Mouse (Mus musculus) gastrocnemius, adult 2 months (tissue): Measurements from ENCODE around the gene Madcam1. TPM values are rescaled to one million over a fixed set of nuclear protein-coding genes. Genes with fewer than 3 reads are reported as not detected.

Experiments
- DNase-seq: peaks from one replicate; pipeline ENCODE4 v3.0.0; 2022
- H3K27ac ChIP-seq: fragments of 200-600 bp; 2 replicates; pipeline ENCODE4 v1.8.1; 2022; ENCODE audit warnings: mild to moderate bottlenecking
- H3K4me3 ChIP-seq: fragments of 200-600 bp; 2 replicates; pipeline ENCODE4 v1.8.1; 2022; ENCODE audit warnings: mild to moderate bottlenecking, moderate library complexity
- CTCF ChIP-seq: fragments of 200-600 bp; IDR thresholded peaks from 2 replicates; pipeline ENCODE4 v1.8.1; 2022; ENCODE audit warnings: antibody characterized with exemption, mild to moderate bottlenecking, moderate library complexity
- intact Hi-C: fragments of 180-260 bp; cut with DNase I; formaldehyde crosslinking; loops from one replicate; pipeline ENCODE4 v1.15.1; 2025
- total RNA-seq, 2 experiments: library from RNA; stranded (reverse); gene quantifications; 2 replicates each; pipeline ENCODE4 v1.2.3; 2021

Gene Madcam1
- total RNA-seq, 2 experiments from 2014 or later, result not detected

DNA sequence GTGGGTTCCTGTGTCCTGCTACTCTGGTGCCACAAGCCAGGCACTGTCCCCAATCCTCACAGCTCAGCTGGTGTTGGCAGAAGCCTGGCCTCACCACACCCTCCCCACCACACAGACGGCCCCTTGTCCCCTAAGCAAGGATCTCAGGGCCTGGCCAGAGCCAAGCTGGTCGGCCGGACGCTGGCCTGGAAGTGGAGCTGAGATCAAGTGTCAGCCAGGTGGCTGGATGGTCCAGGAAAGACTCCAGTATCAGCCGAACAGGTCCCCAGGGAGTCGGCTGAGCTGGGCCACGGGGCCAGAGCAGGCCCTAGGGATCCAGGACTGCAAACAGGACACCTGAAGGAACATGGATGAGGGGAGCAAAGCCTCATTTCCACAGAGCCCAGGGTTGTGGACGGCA is 18.6 kb upstream of the Madcam1 start, which contains the start of gene Odf3l2:
Gene Odf3l2 (minus strand): TSS at position 28 of the 400 bp plus-strand sequence.
- Histone ChIP-seq H3K27ac (peak within 1 kb of the TSS; percentile 88), H3K4me3 (peak within 1 kb of the TSS; percentile 68)
- peak; percentile 92 for DNase-seq
- intact Hi-C loops, result loop anchor here (5.0 kb wide), 1 partner anchor 33 kb away; the partner anchor contains the start of gene C2cd4c
- TF ChIP-seq CTCF, result no peak

- Histone ChIP-seq H3K27ac (no peak overlapping the region), H3K4me3 (no peak overlapping the region)
- intact Hi-C loops, result loop anchor here (1.0 to 5.0 kb wide), 2 partner anchors 37 to 53 kb away; partner anchors contain the start of gene C2cd4c
- peak; percentile 90 for TF ChIP-seq CTCF
- DNase-seq, result peak; percentile 83
Measured at GRCm38 (mm10) chr10:79649070-79649751, 15.1 kb upstream of the Madcam1 start.

DNA sequence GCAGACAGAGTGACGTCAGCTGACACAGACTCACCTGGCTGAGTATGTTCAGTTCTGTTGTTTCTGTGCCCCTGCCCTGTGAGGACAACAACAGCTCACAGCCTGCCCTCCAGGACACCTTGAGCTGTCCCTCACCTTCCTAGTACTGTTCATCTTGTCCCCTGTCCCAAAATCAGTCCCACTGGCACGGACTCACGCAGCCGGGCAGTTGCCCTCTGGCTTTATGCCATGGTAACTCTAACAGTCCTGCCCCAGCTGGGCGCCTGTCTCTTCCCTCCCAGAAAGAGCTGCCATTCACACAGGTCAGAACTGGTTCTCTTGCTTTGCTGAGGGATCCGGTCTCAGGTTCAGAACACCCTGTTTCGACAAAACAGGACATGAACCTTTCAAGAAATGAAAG is 11.6 kb upstream of the Madcam1 start:
- no peak for TF ChIP-seq CTCF
- peak; percentile 75 for DNase-seq
- no peak overlapping the region for H3K4me3 ChIP-seq
- peak overlapping the region; percentile 73 for H3K27ac ChIP-seq
- intact Hi-C loops, result no loop called here

DNA sequence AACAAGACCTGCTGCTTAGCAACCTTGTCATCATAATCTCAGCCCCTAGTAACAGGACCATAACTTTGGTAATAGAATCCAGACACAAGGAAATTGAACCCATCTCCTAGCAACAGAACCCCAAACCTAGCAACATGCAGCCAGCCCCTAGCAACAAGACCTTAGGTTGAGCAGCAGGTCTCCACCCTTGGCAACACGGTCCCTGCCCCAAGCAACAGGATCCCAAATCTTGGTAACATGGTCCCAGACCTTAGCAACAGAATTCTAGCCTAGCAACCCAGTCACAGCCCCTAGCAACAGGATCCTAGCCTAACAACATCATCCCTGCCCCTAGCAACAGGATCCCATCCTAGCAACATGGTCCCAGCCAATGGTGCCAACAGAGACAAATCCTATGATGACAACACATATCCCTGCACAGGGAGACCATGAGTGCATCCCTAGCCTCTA is 9.4 kb upstream of the Madcam1 start:
- no peak for DNase-seq
- Histone ChIP-seq H3K27ac (no peak overlapping the region), H3K4me3 (no peak overlapping the region)
- intact Hi-C loops, result no loop called here
- TF ChIP-seq CTCF, result no peak

- TF ChIP-seq CTCF, result peak; percentile 20; the same call in 1 of the 2 replicates
- Histone ChIP-seq H3K27ac (no peak overlapping the region), H3K4me3 (no peak overlapping the region)
- DNase-seq, result no peak
- intact Hi-C loops, result no loop called here
Measured at GRCm38 (mm10) chr10:79658829-79659228, 5.5 kb upstream of the Madcam1 start.

- TF ChIP-seq CTCF, result peak; percentile 24; the same call in 1 of the 2 replicates
- intact Hi-C loops, result no loop called here
- Histone ChIP-seq H3K27ac (no peak overlapping the region), H3K4me3 (no peak overlapping the region)
- no peak for DNase-seq
Measured at GRCm38 (mm10) chr10:79660298-79660697, 4.1 kb upstream of the Madcam1 start.

DNA sequence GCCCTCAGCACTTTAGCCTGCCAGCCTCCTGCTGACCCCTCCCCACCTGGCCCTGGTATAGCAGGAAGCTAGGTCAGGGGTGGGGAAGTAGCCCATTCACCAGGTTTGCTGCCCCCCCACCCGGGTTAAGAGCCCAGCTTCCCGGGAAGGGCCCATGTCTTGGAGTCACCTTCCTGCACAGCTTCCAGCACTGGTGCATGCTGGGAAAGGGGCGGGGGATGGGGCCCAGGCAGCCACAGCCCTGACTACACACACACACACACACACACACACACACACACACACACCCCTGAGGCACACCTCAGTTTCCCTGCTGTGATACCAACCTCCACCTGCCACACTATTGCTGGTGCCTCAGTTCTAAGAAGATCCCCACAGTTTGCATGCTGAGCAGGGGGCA is 2.5 kb upstream of the Madcam1 start:
- TF ChIP-seq CTCF, result no peak
- Histone ChIP-seq H3K4me3 (no peak overlapping the region), H3K27ac (no peak overlapping the region)
- DNase-seq, result no peak
- intact Hi-C loops, result no loop called here

- Histone ChIP-seq H3K27ac (no peak overlapping the region), H3K4me3 (no peak overlapping the region)
- intact Hi-C loops, result no loop called here
- TF ChIP-seq CTCF, result no peak
- no peak for DNase-seq
Measured at GRCm38 (mm10) chr10:79665051-79665450, 692 bp downstream of the Madcam1 start.

DNA sequence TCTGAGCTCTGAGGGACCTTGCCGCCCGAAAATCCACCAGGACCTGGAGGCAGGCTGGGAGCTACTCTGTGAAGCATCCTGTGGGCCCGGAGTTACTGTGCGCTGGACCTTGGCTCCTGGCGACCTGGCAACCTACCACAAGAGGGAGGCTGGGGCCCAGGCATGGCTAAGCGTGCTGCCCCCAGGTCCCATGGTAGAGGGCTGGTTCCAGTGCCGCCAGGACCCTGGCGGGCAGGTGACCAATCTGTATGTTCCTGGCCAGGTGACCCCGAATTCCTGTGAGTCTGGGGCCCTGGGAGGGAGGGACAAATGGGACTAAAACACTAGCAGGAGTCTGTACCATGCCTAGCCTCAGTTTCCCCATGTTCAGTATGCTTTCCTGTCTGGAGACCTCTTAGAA is 2.1 kb downstream of the Madcam1 start:
- Histone ChIP-seq H3K4me3 (no peak overlapping the region), H3K27ac (no peak overlapping the region)
- intact Hi-C loops, result no loop called here
- TF ChIP-seq CTCF, result no peak
- DNase-seq, result no peak

DNA sequence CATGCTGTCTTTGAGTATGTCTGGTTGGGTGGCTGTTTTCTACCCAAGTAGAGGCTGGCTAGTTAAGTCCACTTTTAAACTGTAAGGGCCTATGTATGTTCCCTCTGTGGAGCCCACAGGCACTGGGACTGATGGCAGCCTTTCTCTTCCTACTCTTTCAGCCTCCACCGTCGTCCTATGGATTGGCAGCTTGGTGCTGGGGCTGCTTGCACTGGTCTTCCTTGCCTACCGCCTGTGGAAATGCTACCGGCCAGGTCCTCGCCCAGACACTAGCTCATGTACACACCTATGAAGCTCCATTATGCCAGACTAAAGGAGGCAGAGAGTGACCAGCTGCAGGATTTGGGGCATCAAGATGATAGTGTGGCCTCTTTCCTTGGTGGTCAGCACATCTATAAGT is 3.7 kb downstream of the Madcam1 start:
- TF ChIP-seq CTCF, result no peak
- Histone ChIP-seq H3K4me3 (no peak overlapping the region), H3K27ac (no peak overlapping the region)
- no peak for DNase-seq
- intact Hi-C loops, result loop anchor here (2.0 kb wide), 1 partner anchor 73 kb away; no protein-coding TSS in a partner anchor

- intact Hi-C loops, result loop anchor here (2.0 kb wide), 1 partner anchor 74 kb away; no protein-coding TSS in a partner anchor
- peak within 1 kb of the TSS; percentile 93 for H3K27ac ChIP-seq
- DNase-seq, result peak; percentile 92
- peak within 1 kb of the TSS; percentile 86 for H3K4me3 ChIP-seq
- peak; percentile 96 for TF ChIP-seq CTCF
Measured at GRCm38 (mm10) chr10:79668771-79669575, 4.6 kb downstream of the Madcam1 start, which contains the start of gene Tpgs1. TSS of gene Tpgs1 (plus strand) at chr10:79669369.

DNA sequence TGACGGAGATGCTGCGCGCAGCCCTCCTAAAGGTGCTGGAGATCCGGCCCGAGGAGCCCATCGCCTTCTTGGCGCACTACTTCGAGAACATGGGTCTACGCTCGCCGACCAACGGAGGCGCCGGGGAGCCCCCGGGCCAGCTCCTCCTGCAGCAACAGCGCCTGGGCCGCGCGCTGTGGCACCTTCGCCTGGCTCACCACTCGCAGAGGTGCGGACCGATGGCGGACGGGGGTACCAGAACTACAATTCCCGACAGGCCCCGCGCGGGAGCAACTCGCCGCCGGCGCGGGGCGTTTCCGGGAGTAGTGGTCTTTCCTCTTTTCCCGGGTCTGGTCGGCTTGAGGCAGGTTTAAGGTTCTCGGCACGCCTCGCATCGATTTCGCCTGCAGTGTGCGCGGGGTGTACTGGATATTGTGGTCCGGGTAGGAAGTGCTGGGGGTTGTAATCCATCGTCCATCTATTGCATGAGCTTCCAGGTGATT is 5.3 kb downstream of the Madcam1 start:
- Histone ChIP-seq H3K27ac (peak overlapping the region; percentile 93), H3K4me3 (peak overlapping the region; percentile 86)
- peak; percentile 83 for DNase-seq
- no peak for TF ChIP-seq CTCF
- intact Hi-C loops, result loop anchor here (2.0 kb wide), 1 partner anchor 75 kb away; no protein-coding TSS in a partner anchor
